Mouse (Mus musculus) intestine, embryonic 16.5 days (tissue): ENCODE results near the gene Rwdd3. TPM values are rescaled to one million over a fixed set of nuclear protein-coding genes. Genes with fewer than 3 reads are reported as not detected.

ENCODE experiments used
- ATAC-seq: fragments of 200-750 bp; cut with Nextera tagmentation; 2 replicates; pipeline ENCODE4 v1.8.0; 2017; ENCODE audit warnings: moderate TSS enrichment, moderate library complexity
- H3K27ac ChIP-seq: fragments of 300-500 bp; sonication (generic); 2 replicates; pipeline ENCODE4 v1.5.1; 2014; ENCODE audit warnings: mild to moderate bottlenecking, low read length
- H3K27me3 ChIP-seq: fragments of 300-500 bp; sonication (generic); replicated peaks from 2 replicates; pipeline ENCODE4 v1.6.1; 2014; ENCODE audit warnings: low read length, control low read depth, mixed read lengths; ENCODE audit not compliant: control insufficient read depth, insufficient read depth
- H3K36me3 ChIP-seq: fragments of 300-500 bp; sonication (generic); 2 replicates; pipeline ENCODE4 v1.6.1; 2014; ENCODE audit warnings: low read length, control low read depth; ENCODE audit not compliant: control insufficient read depth, insufficient read depth
- H3K4me1 ChIP-seq: fragments of 300-500 bp; sonication (generic); 2 replicates; pipeline ENCODE4 v1.6.1; 2014; ENCODE audit warnings: low read length, control low read depth, mixed read lengths; ENCODE audit not compliant: control insufficient read depth, insufficient read depth
- H3K4me2 ChIP-seq: fragments of 300-500 bp; sonication (generic); 2 replicates; pipeline ENCODE4 v1.6.1; 2014; ENCODE audit warnings: low read depth, low read length, control low read depth
- H3K4me3 ChIP-seq: fragments of 300-500 bp; sonication (generic); 2 replicates; pipeline ENCODE4 v1.5.1; 2014; ENCODE audit warnings: mild to moderate bottlenecking, low read length
- H3K9ac ChIP-seq: fragments of 300-500 bp; sonication (generic); 2 replicates; pipeline ENCODE4 v1.6.1; 2014; ENCODE audit warnings: low read depth, low read length
- H3K9me3 ChIP-seq: fragments of 300-500 bp; sonication (generic); 2 replicates; pipeline ENCODE4 v1.6.1; 2016; ENCODE audit warnings: low read length, control low read depth; ENCODE audit not compliant: control insufficient read depth
- WGBS: fragments of 180-500 bp; shearing (Covaris S2); extraction: QIAGEN DNeasy Blood & Tissue Kit; methylation state at CpG from one replicate; pipeline ENCODE4 v1.1.7; 2014; 5-methylcytosine and 5-hydroxymethylcytosine counted together
- polyA plus RNA-seq: library from polyadenylated mRNA; unstranded; fragments of >200 nt; fragmentation: Nextera tagmentation; extraction: Ambion mirVana; gene quantifications from 2 replicates; pipeline ENCODE4 v1.2.1, GENCODE M21; 2015

The Rwdd3 gene
- polyA plus RNA-seq, 1 experiment from 2014 or later: 5.5 TPM

DNA sequence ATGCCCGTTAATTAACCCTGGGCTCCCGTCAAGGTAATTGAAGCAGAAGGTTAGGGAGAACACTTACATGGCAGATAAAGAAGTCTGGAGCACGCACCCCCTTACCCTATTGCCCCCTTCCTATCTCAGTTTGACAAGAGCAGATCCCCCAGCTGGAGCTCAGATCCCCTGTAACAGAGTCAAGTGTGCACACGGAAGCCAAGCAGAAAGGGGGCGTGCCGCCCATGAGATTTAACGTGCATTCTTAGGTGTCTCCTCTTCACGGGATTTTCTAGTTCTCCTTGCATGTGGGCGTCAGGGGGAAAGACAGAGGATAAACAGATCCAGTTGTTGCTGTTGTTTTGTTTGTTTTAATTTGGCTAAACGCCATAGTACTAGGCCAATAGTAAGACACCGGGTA lies 37.6 kb downstream of the Rwdd3 start:
- no peaks in the 10 kb centered on the region for H3K4me1 ChIP-seq
- no peak overlapping the region for H3K27ac ChIP-seq
- no peak overlapping the region for H3K4me3 ChIP-seq
- H3K36me3 ChIP-seq: no peaks in the 10 kb centered on the region
- WGBS: 73% methylated on average over 11 of the region's 11 CpGs
- no peak overlapping the region for H3K9ac ChIP-seq
- no peak overlapping the region for H3K4me2 ChIP-seq
- no peaks in the 10 kb centered on the region for H3K9me3 ChIP-seq
- ATAC-seq: no peak
- H3K27me3 ChIP-seq: no peaks in the 10 kb centered on the region

GRCm38 (mm10) chr3:121133039-121133438 lies 38.5 kb downstream of the Rwdd3 start:
- H3K27me3 ChIP-seq: no peaks in the 10 kb centered on the region
- no peak overlapping the region for H3K4me2 ChIP-seq
- no peaks in the 10 kb centered on the region for H3K4me1 ChIP-seq
- H3K9me3 ChIP-seq: no peaks in the 10 kb centered on the region
- no peak overlapping the region for H3K9ac ChIP-seq
- no peak overlapping the region for H3K27ac ChIP-seq
- ATAC-seq: no peak
- 77% methylated on average over 5 of the region's 5 CpGs for WGBS
- H3K4me3 ChIP-seq: no peak overlapping the region
- no peaks in the 10 kb centered on the region for H3K36me3 ChIP-seq

GRCm38 (mm10) chr3:121127171-121127570 lies 44.3 kb downstream of the Rwdd3 start:
- Histone ChIP-seq H3K4me1 (no peaks in the 10 kb centered on the region), H3K4me2 (no peak overlapping the region), H3K9ac (no peak overlapping the region), H3K9me3 (no peaks in the 10 kb centered on the region), H3K4me3 (no peak overlapping the region), H3K36me3 (no peaks in the 10 kb centered on the region), H3K27me3 (no peaks in the 10 kb centered on the region), H3K27ac (no peak overlapping the region)
- no peak for ATAC-seq
- WGBS: 78% methylated on average over 2 of the region's 2 CpGs

DNA sequence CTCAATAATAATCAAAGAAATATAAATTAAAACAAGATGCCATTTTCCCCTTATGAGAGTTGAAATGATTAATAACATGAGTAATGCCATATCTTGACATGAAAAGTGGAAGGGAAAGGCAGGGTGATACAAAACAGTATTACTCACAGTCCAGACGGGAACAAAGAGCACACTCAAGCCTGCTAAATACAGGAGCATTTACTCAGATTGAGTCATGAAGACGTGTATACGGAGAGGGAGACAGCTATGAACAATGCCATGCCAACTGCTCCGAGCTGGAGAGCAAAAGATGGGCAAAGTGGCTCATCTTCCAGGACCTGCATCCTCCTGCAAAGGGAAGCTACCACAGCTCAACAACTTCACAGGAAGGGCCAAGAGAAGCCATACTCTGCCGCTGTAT lies 45.0 kb downstream of the Rwdd3 start:
- Histone ChIP-seq H3K4me1 (no peaks in the 10 kb centered on the region), H3K4me3 (no peak overlapping the region), H3K4me2 (no peak overlapping the region), H3K27me3 (no peaks in the 10 kb centered on the region), H3K9ac (no peak overlapping the region), H3K9me3 (no peaks in the 10 kb centered on the region), H3K27ac (no peak overlapping the region), H3K36me3 (no peaks in the 10 kb centered on the region)
- no peak for ATAC-seq
- WGBS: 72% methylated on average over 5 of the region's 5 CpGs

- H3K4me2 ChIP-seq: no peak overlapping the region
- no peak overlapping the region for H3K4me3 ChIP-seq
- WGBS: 82% methylated on average over 5 of the region's 5 CpGs
- no peaks in the 10 kb centered on the region for H3K27me3 ChIP-seq
- H3K36me3 ChIP-seq: no peaks in the 10 kb centered on the region
- no peaks in the 10 kb centered on the region for H3K4me1 ChIP-seq
- no peak for ATAC-seq
- no peak overlapping the region for H3K27ac ChIP-seq
- H3K9ac ChIP-seq: no peak overlapping the region
- no peaks in the 10 kb centered on the region for H3K9me3 ChIP-seq
Measured at GRCm38 (mm10) chr3:121121072-121121471, 50.4 kb downstream of the Rwdd3 start.

DNA sequence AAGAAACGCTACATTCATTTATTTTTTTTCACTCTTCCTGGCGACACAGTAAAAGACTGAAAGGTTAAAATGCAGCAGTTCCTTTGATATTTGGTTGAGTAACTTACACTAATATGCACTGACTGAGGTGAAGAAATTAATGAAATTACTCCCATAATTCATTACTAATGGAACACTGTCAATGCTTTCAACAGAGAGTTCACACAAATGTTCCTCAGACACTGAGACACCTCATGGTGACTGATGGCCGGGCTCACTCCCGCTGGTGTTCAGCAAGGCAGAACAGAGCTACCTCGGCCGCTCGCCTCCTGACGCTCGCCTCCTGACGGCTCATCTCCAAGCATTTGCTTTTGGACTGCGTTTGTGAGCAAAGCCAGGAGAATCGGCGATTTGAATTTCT lies 54.9 kb downstream of the Rwdd3 start:
- ATAC-seq: no peak

GRCm38 (mm10) chr3:121116067-121116466 lies 55.4 kb downstream of the Rwdd3 start:
- no peaks in the 10 kb centered on the region for H3K9me3 ChIP-seq
- H3K9ac ChIP-seq: no peak overlapping the region
- no peak overlapping the region for H3K27ac ChIP-seq
- WGBS: 85% methylated on average over 5 of the region's 5 CpGs
- H3K4me1 ChIP-seq: no peaks in the 10 kb centered on the region
- H3K4me2 ChIP-seq: no peak overlapping the region
- ATAC-seq: no peak
- H3K36me3 ChIP-seq: no peaks in the 10 kb centered on the region
- no peaks in the 10 kb centered on the region for H3K27me3 ChIP-seq
- H3K4me3 ChIP-seq: no peak overlapping the region

More for the DNA sequence above, 54.9 kb downstream of the Rwdd3 start:
- H3K4me1 ChIP-seq: no peaks in the 10 kb centered on the region
- WGBS: 76% methylated on average over 13 of the region's 13 CpGs
- H3K9me3 ChIP-seq: no peaks in the 10 kb centered on the region
- H3K27ac ChIP-seq: no peak overlapping the region
- H3K36me3 ChIP-seq: no peaks in the 10 kb centered on the region
- no peak overlapping the region for H3K4me2 ChIP-seq
- no peak overlapping the region for H3K4me3 ChIP-seq
- H3K27me3 ChIP-seq: no peaks in the 10 kb centered on the region
- H3K9ac ChIP-seq: no peak overlapping the region

DNA sequence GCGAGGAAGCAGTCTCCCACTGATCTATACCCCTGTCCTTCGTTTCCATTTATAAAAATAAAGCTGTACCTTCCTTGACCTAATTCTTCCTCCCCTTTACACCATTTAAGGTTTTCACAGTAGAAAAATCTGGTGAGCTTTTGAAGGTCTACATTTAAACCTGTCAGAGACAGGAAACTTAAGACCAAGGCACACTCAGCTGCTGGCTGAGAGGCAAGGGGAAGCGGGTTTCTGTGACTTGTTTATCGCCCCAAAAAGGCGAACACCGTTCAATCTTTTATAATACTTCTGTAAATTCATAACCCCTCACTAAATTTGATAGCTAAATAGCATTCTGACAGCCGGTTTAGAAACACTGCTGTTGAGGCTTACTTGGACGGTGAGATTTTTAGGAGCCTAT lies 60.4 kb downstream of the Rwdd3 start:
- H3K9me3 ChIP-seq: no peaks in the 10 kb centered on the region
- H3K27me3 ChIP-seq: no peaks in the 10 kb centered on the region
- H3K9ac ChIP-seq: no peak overlapping the region
- no peak for ATAC-seq
- H3K36me3 ChIP-seq: no peaks in the 10 kb centered on the region
- no peak overlapping the region for H3K4me2 ChIP-seq
- H3K4me1 ChIP-seq: no peaks in the 10 kb centered on the region
- 83% methylated on average over 8 of the region's 8 CpGs for WGBS
- no peak overlapping the region for H3K4me3 ChIP-seq
- H3K27ac ChIP-seq: no peak overlapping the region

GRCm38 (mm10) chr3:121110430-121110829 lies 61.1 kb downstream of the Rwdd3 start:
- H3K9ac ChIP-seq: no peak overlapping the region
- WGBS: 82% methylated on average over 7 of the region's 7 CpGs
- H3K9me3 ChIP-seq: no peaks in the 10 kb centered on the region
- no peak overlapping the region for H3K4me2 ChIP-seq
- no peak overlapping the region for H3K4me3 ChIP-seq
- H3K36me3 ChIP-seq: no peaks in the 10 kb centered on the region
- H3K27me3 ChIP-seq: no peaks in the 10 kb centered on the region
- no peak overlapping the region for H3K27ac ChIP-seq
- no peaks in the 10 kb centered on the region for H3K4me1 ChIP-seq
- no peak for ATAC-seq

DNA sequence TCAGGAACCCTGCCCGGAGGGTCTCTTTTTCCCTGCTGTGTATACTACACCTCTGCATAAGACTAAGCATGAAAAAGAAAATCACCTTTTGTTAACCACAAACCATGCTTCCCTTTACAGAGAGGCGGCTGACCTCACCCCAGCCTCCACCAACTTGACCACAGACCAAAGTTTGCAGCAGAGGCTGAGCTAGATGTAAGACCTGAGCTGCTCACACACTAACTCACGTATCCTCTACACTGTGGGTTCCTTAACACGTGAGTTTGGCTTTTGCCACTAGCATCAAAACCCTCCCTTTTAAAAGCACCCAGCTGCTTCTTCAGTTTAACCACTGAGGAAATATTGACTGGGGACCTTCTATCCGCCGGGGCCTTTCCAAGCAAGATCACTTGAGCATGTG lies 64.0 kb downstream of the Rwdd3 start:
- Histone ChIP-seq H3K4me1 (no peaks in the 10 kb centered on the region), H3K4me2 (no peak overlapping the region), H3K9ac (no peak overlapping the region), H3K9me3 (no peaks in the 10 kb centered on the region), H3K4me3 (no peak overlapping the region), H3K36me3 (no peaks in the 10 kb centered on the region), H3K27ac (no peak overlapping the region), H3K27me3 (no peaks in the 10 kb centered on the region)
- 85% methylated on average over 6 of the region's 6 CpGs for WGBS
- ATAC-seq: no peak
